Mouse (Mus musculus): ENCODE results near the gene Hvcn1.

- TF ChIP-seq CTCF (IDR thresholded peaks at IDR 0.05; ENCODE audit: control insufficient read depth, insufficient read depth, low read length), result no peak
- no peak for TF ChIP-seq POLR2A (IDR thresholded peaks at IDR 0.05; ENCODE audit: borderline replicate concordance, control insufficient read depth, low read depth, low read length)
These were observed 25.4 kb downstream of the Hvcn1 start for GRCm38 (mm10) chr5:122232004-122232403.
